Mouse (Mus musculus) left cerebral cortex, postnatal 10 days (tissue): ENCODE data around the gene Xpa. TPM values are rescaled to one million over a fixed set of nuclear protein-coding genes. Genes with fewer than 3 reads are reported as not detected.
"Not testable (repeated sequence)": the region's sequence is repeated elsewhere in the genome, so short reads cannot be mapped to it uniquely, and the experiment has no call there.

Experiments
- DNase-seq, 2 experiments: peaks; one replicate each; pipeline ENCODE4 v3.0.0; 2021 to 2022; ENCODE audit warnings: low spot score in 2 of 2, mixed read lengths in 1 of 2; ENCODE audit errors: extremely low spot score in 1 of 2
- intact Hi-C: fragments of 180-260 bp; cut with DNase I; formaldehyde crosslinking; loops from one replicate; pipeline ENCODE4 v1.15.1; 2025
- total RNA-seq, 2 experiments: library from RNA; stranded (reverse); gene quantifications; 2 replicates each; pipeline ENCODE4 v1.2.3; 2021

Gene Xpa
- 10 to 100 TPM; 14.6 to 16.2 TPM for total RNA-seq

GRCm38 (mm10) chr4:46195781-46196487, at the start of gene Xpa:
Gene Xpa, minus strand, starts transcription at chr4:46196311.
- intact Hi-C loops, result no loop called here
- peak; percentile 94 to 97 for DNase-seq

GRCm38 (mm10) chr4:46235871-46236270, 39.8 kb upstream of the Xpa start:
- DNase-seq, result no peak
- intact Hi-C loops, result no loop called here

GRCm38 (mm10) chr4:46234739-46235138, 38.6 kb upstream of the Xpa start:
- intact Hi-C loops, result no loop called here
- no peak for DNase-seq

GRCm38 (mm10) chr4:46226972-46227535, 30.9 kb upstream of the Xpa start:
- no peak for DNase-seq
- intact Hi-C loops, result no loop called here

- intact Hi-C loops, result no loop called here
- no peak for DNase-seq
Measured at GRCm38 (mm10) chr4:46221090-46221489, 25.0 kb upstream of the Xpa start.

- intact Hi-C loops, result loop anchor here (5.0 to 10.0 kb wide), 3 partner anchors 142 to 260 kb away; partner anchors contain the start of gene Foxe1
- DNase-seq, result peak; percentile 9 to 38
Measured at GRCm38 (mm10) chr4:46202562-46203126, 6.5 kb upstream of the Xpa start.

GRCm38 (mm10) chr4:46201834-46202561, 5.9 kb upstream of the Xpa start:
- DNase-seq, result peak; percentile 54 to 71
- intact Hi-C loops, result loop anchor here (5.0 to 10.0 kb wide), 3 partner anchors 143 to 260 kb away; partner anchors contain the start of gene Foxe1

- intact Hi-C loops, result no loop called here
Measured at GRCm38 (mm10) chr4:46198064-46198463, 2.0 kb upstream of the Xpa start.

GRCm38 (mm10) chr4:46196513-46196912, 402 bp upstream of the Xpa start:
- intact Hi-C loops, result no loop called here
- no peak for DNase-seq

More at GRCm38 (mm10) chr4:46198064-46198463, 2.0 kb upstream of the Xpa start:
- no peak for DNase-seq

GRCm38 (mm10) chr4:46192011-46192410, 4.1 kb downstream of the Xpa start:
- DNase-seq, intact Hi-C loops: not testable (repeated sequence)

GRCm38 (mm10) chr4:46186466-46186865, 9.6 kb downstream of the Xpa start:
- DNase-seq, result no peak
- intact Hi-C loops, result no loop called here

- no peak for DNase-seq
- intact Hi-C loops, result no loop called here
Measured at GRCm38 (mm10) chr4:46185890-46186289, 10.2 kb downstream of the Xpa start.

- no peak for DNase-seq
- intact Hi-C loops, result no loop called here
Measured at GRCm38 (mm10) chr4:46185423-46185822, 10.7 kb downstream of the Xpa start.

- DNase-seq, result no peak
- intact Hi-C loops, result no loop called here
Measured at GRCm38 (mm10) chr4:46182181-46182580, 13.9 kb downstream of the Xpa start.

GRCm38 (mm10) chr4:46181168-46181567, 14.9 kb downstream of the Xpa start:
- intact Hi-C loops, result no loop called here
- DNase-seq, result no peak

- no peak for DNase-seq
- intact Hi-C loops, result no loop called here
Measured at GRCm38 (mm10) chr4:46177496-46177895, 18.6 kb downstream of the Xpa start.

GRCm38 (mm10) chr4:46177018-46177417, 19.1 kb downstream of the Xpa start:
- DNase-seq, result no peak
- intact Hi-C loops, result no loop called here

GRCm38 (mm10) chr4:46176313-46176712, 19.8 kb downstream of the Xpa start:
- intact Hi-C loops, result no loop called here
- DNase-seq, result no peak

- DNase-seq, result no peak
- intact Hi-C loops, result no loop called here
Measured at GRCm38 (mm10) chr4:46171761-46172160, 24.4 kb downstream of the Xpa start.
